Mouse (Mus musculus): Measurements from ENCODE around the gene Mbnl2.
A peak's percentile ranks its signal among the peaks of the same experiment; 100 is the strongest.

DNA sequence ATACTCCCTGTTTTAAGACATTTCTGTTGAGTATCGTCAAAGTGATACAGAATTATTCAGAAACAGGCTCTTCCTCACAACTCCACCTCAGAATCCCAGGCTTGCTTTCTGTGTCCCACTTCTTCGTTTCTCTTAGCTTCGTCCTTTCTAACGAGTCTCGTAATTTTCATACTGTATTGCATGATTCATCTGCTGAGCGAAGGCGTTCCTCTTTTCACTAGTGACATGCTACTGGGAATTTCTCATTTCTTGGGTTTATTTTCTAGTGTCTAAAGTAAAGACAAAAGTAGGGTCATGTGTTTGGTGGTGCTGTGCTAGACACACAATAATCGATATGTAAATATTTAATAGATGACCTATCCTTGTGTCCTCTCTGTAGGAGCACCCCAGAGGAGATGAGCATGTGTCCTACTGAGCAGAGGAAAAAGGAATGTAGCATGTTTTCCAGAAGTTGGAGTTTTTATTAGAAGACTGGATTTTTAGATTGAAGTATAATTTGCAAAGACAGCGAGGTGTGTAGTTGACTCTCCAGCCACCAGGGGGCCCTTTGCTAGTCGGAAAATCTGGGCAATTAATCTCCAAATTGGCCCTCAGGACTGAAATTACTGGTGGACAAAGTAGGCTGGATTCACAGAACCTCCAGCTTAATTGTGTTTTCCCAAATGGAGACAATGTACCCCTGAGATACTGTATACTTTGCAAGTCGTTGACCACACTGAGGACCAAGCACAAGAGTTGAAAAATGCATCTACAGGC lies 11.9 kb upstream of the Mbnl2 start:
- TF ChIP-seq ELF1 (IDR thresholded peaks at IDR 0.05; ENCODE audit: low read depth, low read length) (no peak), POLR2A (IDR thresholded peaks at IDR 0.05; ENCODE audit: low read depth, low read length) (no peak), ETS1 (conservative IDR thresholded peaks at IDR 0.05; ENCODE audit: low read depth, low read length) (no peak), BHLHE40 (IDR thresholded peaks at IDR 0.05; ENCODE audit: low read depth, low read length) (no peak), TCF12 (IDR thresholded peaks at IDR 0.05; ENCODE audit: low read depth, low read length) (no peak), CTCF (conservative IDR thresholded peaks at IDR 0.05 in 1 of 2, IDR thresholded peaks at IDR 0.05 in 1 of 2; ENCODE audit: low read depth in 2 of 2, low read length in 2 of 2) (peak; percentile 73 to 80), UBTF (IDR thresholded peaks at IDR 0.05; ENCODE audit: low read depth, low read length) (no peak), EP300 (IDR thresholded peaks at IDR 0.05; ENCODE audit: low read length) (no peak), KAT2A (IDR thresholded peaks at IDR 0.05; ENCODE audit: insufficient replicate concordance, low read length) (no peak), MEF2A (IDR thresholded peaks at IDR 0.05; ENCODE audit: borderline replicate concordance, low read depth, low read length) (no peak)

Data from CH12.LX (cell line).